Mouse (Mus musculus) heart, postnatal 0 days (tissue): ENCODE results near the gene Cdr2l.

ENCODE experiments used
- CTCF ChIP-seq: IDR thresholded peaks from 2 replicates; pipeline ENCODE4 v1.5.1; 2016; ENCODE audit warnings: antibody characterized with exemption, control low read depth, low read depth
- EP300 ChIP-seq: IDR thresholded peaks from 2 replicates; pipeline ENCODE4 v1.6.1; 2016; ENCODE audit warnings: antibody characterized with exemption, low read depth

DNA sequence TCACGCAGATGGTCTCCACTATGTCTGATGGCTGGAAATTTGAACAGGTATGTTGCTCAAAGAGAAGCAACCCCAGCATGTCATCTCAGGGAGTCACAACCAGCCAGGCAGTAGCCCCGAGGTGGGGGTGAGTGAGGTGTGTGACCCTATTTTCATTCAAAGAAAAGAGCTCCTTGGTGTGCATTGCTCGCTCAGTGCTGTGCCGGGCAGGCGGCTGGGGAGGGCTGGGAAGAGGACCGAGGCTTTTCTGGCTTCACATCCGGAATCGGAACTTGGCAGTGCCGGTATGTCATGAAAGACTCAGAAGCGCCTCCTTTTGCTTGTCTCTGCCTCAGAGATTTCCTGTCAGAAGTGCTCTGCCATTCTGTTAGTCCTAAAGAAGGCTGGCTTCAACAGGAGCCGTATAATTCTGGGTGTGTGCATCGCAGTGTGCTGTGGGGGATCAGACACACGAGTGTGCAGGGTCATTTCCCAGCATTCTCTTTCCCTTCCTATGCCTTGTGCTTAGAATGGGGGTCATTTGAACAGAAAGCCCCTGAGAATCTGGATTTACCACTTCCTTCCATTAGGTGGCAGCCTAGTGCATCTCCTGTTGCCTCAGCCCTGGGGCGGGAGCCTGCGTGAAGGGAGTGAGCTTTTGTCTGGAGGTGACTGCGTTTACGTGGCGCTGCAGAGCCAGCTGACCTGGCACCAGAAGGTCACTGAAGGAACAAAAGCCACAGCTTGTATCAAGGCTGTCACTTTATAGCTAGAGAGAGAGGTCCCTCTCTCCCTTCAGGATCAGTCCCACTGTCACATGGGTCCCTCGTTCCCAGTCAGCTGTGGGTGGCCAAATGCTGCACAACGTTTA, 46.0 kb downstream of the Cdr2l start:
- TF ChIP-seq CTCF (peak; percentile 88), EP300 (no peak)
